Mouse (Mus musculus) stomach, embryonic 16.5 days (tissue): ENCODE results near the gene Lkaaear1. TPM values are rescaled to one million over a fixed set of nuclear protein-coding genes. Genes with fewer than 3 reads are reported as not detected.
A peak's percentile ranks its signal among the peaks of the same experiment; 100 is the strongest.

Experiments
- ATAC-seq: fragments of 200-750 bp; cut with Nextera tagmentation; 2 replicates; pipeline ENCODE4 v1.8.0; 2017; ENCODE audit warnings: moderate number of reproducible peaks, moderate TSS enrichment; ENCODE audit not compliant: insufficient read depth, low FRiP score
- H3K27ac ChIP-seq: fragments of 300-500 bp; sonication (generic); 2 replicates; pipeline ENCODE4 v1.5.1; 2014; ENCODE audit warnings: low read length
- H3K27me3 ChIP-seq: fragments of 300-500 bp; sonication (generic); 2 replicates; pipeline ENCODE4 v1.6.1; 2014; ENCODE audit warnings: low read length, control low read depth, mixed read lengths; ENCODE audit not compliant: control insufficient read depth, insufficient read depth
- H3K36me3 ChIP-seq: fragments of 300-500 bp; sonication (generic); 2 replicates; pipeline ENCODE4 v1.6.1; 2014; ENCODE audit warnings: low read length; ENCODE audit not compliant: control insufficient read depth, insufficient read depth
- H3K4me1 ChIP-seq: fragments of 300-500 bp; sonication (generic); 2 replicates; pipeline ENCODE4 v1.6.1; 2014; ENCODE audit warnings: low read length, control low read depth, mixed read lengths; ENCODE audit not compliant: control insufficient read depth, insufficient read depth
- H3K4me2 ChIP-seq: fragments of 300-500 bp; sonication (generic); 2 replicates; pipeline ENCODE4 v1.6.1; 2014; ENCODE audit warnings: low read depth, low read length, mixed read lengths
- H3K4me3 ChIP-seq: fragments of 300-500 bp; sonication (generic); replicated peaks from 2 replicates; pipeline ENCODE4 v1.5.1; 2014; ENCODE audit warnings: mild to moderate bottlenecking, low read length
- H3K9ac ChIP-seq: fragments of 300-500 bp; sonication (generic); 2 replicates; pipeline ENCODE4 v1.6.1; 2014; ENCODE audit warnings: low read length
- H3K9me3 ChIP-seq: fragments of 300-500 bp; sonication (generic); replicated peaks from 2 replicates; pipeline ENCODE4 v1.6.1; 2016; ENCODE audit warnings: low read length, control low read depth; ENCODE audit not compliant: control insufficient read depth
- WGBS: fragments of 180-500 bp; shearing (Covaris S2); extraction: QIAGEN DNeasy Blood & Tissue Kit; methylation state at CpG from one replicate; pipeline ENCODE4 v1.1.7; 2014; 5-methylcytosine and 5-hydroxymethylcytosine counted together
- polyA plus RNA-seq: library from polyadenylated mRNA; unstranded; fragments of >200 nt; fragmentation: Nextera tagmentation; extraction: Ambion mirVana; gene quantifications from 2 replicates; pipeline ENCODE4 v1.2.1, GENCODE M21; 2015

Lkaaear1 gene
- polyA plus RNA-seq, 1 experiment from 2014 or later: not detected

- Histone ChIP-seq H3K9ac (peak overlapping the region; percentile 62), H3K9me3 (no peaks in the 10 kb centered on the region), H3K4me2 (peak overlapping the region; percentile 70), H3K27ac (peak overlapping the region; percentile 17; the same call in 1 of the 2 replicates), H3K36me3 (no peaks in the 10 kb centered on the region), H3K4me1 (peaks cover 10% of the 10 kb centered on the region), H3K27me3 (peaks cover 66% of the 10 kb centered on the region), H3K4me3 (peak overlapping the region; percentile 50)
- 4% methylated on average over 54 of the region's 56 CpGs for WGBS
- no peak for ATAC-seq
Observed at GRCm38 (mm10) chr2:181670285-181670912, 27.8 kb downstream of the Lkaaear1 start.

GRCm38 (mm10) chr2:181663298-181663630 is 35.0 kb downstream of the Lkaaear1 start:
- peak; percentile 23; the same call in 1 of the 2 replicates for ATAC-seq
- no peaks in the 10 kb centered on the region for H3K9me3 ChIP-seq
- no peaks in the 10 kb centered on the region for H3K4me1 ChIP-seq
- no peaks in the 10 kb centered on the region for H3K36me3 ChIP-seq
- H3K4me2 ChIP-seq: no peak overlapping the region
- no peak overlapping the region for H3K9ac ChIP-seq
- 0 out of 2 replicates have a peak overlapping the region, but pooled peaks have one; percentile 1 for H3K27ac ChIP-seq
- H3K27me3 ChIP-seq: peaks cover 7% of the 10 kb centered on the region; the same call in 1 of the 2 replicates
- H3K4me3 ChIP-seq: no peak overlapping the region
- 24% methylated on average over 4 of the region's 4 CpGs for WGBS

- WGBS: 90% methylated on average over 3 of the region's 3 CpGs
- 0 out of 2 replicates have a peak, but pooled peaks cover 2% of the 10 kb centered on the region for H3K27me3 ChIP-seq
- no peak overlapping the region for H3K4me3 ChIP-seq
- no peaks in the 10 kb centered on the region for H3K9me3 ChIP-seq
- H3K36me3 ChIP-seq: no peaks in the 10 kb centered on the region
- ATAC-seq: peak; percentile 47
- 0 out of 2 replicates have a peak overlapping the region, but pooled peaks have one; percentile 3 for H3K27ac ChIP-seq
- H3K4me2 ChIP-seq: no peak overlapping the region
- no peaks in the 10 kb centered on the region for H3K4me1 ChIP-seq
- H3K9ac ChIP-seq: no peak overlapping the region
Observed at GRCm38 (mm10) chr2:181662620-181663297, 35.5 kb downstream of the Lkaaear1 start.

- Histone ChIP-seq H3K27ac (no peak overlapping the region), H3K9me3 (no peaks in the 10 kb centered on the region), H3K4me1 (no peaks in the 10 kb centered on the region), H3K4me2 (no peak overlapping the region), H3K36me3 (peaks cover 10% of the 10 kb centered on the region), H3K4me3 (no peak overlapping the region), H3K27me3 (no peaks in the 10 kb centered on the region), H3K9ac (peak overlapping the region; percentile 23; the same call in 1 of the 2 replicates)
- WGBS: 7% methylated on average over 9 of the region's 9 CpGs
- ATAC-seq: peak; percentile 79; the same call in 1 of the 2 replicates
Observed at GRCm38 (mm10) chr2:181659609-181660055, 38.6 kb downstream of the Lkaaear1 start.

- H3K9me3 ChIP-seq: no peaks in the 10 kb centered on the region
- no peak overlapping the region for H3K27ac ChIP-seq
- H3K9ac ChIP-seq: peak overlapping the region; percentile 23; the same call in 1 of the 2 replicates
- no peaks in the 10 kb centered on the region for H3K27me3 ChIP-seq
- ATAC-seq: peak; percentile 45; the same call in 1 of the 2 replicates
- no peak overlapping the region for H3K4me2 ChIP-seq
- no peak overlapping the region for H3K4me3 ChIP-seq
- no peaks in the 10 kb centered on the region for H3K4me1 ChIP-seq
- WGBS: 40% methylated on average over 17 of the region's 17 CpGs
- H3K36me3 ChIP-seq: peaks cover 10% of the 10 kb centered on the region
Observed at GRCm38 (mm10) chr2:181658930-181659555, 39.2 kb downstream of the Lkaaear1 start.

- no peak for ATAC-seq
- H3K36me3 ChIP-seq: peaks cover 10% of the 10 kb centered on the region
- H3K4me1 ChIP-seq: no peaks in the 10 kb centered on the region
- no peak overlapping the region for H3K4me2 ChIP-seq
- H3K27ac ChIP-seq: no peak overlapping the region
- H3K9ac ChIP-seq: no peak overlapping the region
- 80% methylated on average over 7 of the region's 7 CpGs for WGBS
- H3K9me3 ChIP-seq: no peaks in the 10 kb centered on the region
- no peaks in the 10 kb centered on the region for H3K27me3 ChIP-seq
- no peak overlapping the region for H3K4me3 ChIP-seq
Observed at GRCm38 (mm10) chr2:181658528-181658927, 39.7 kb downstream of the Lkaaear1 start.

- no peak overlapping the region for H3K4me2 ChIP-seq
- no peaks in the 10 kb centered on the region for H3K27me3 ChIP-seq
- H3K4me1 ChIP-seq: no peaks in the 10 kb centered on the region
- H3K27ac ChIP-seq: no peak overlapping the region
- H3K9ac ChIP-seq: no peak overlapping the region
- ATAC-seq: no peak
- H3K36me3 ChIP-seq: peaks cover 13% of the 10 kb centered on the region
- no peaks in the 10 kb centered on the region for H3K9me3 ChIP-seq
- 59% methylated on average over 2 of the region's 2 CpGs for WGBS
- no peak overlapping the region for H3K4me3 ChIP-seq
Observed at GRCm38 (mm10) chr2:181657441-181657840, 40.8 kb downstream of the Lkaaear1 start.

GRCm38 (mm10) chr2:181656734-181657133 is 41.5 kb downstream of the Lkaaear1 start, which contains the start of gene Gm29797:
TSS of gene Gm29797 (plus strand) at chr2:181657034.
- peaks cover 13% of the 10 kb centered on the region for H3K36me3 ChIP-seq
- no peak within 1 kb of the TSS for H3K27ac ChIP-seq
- no peak within 1 kb of the TSS for H3K9ac ChIP-seq
- WGBS: 68% methylated on average over 3 of the region's 3 CpGs
- no peak within 1 kb of the TSS for H3K4me2 ChIP-seq
- H3K4me1 ChIP-seq: no peaks in the 10 kb centered on the region
- no peak for ATAC-seq
- no peaks in the 10 kb centered on the region for H3K27me3 ChIP-seq
- H3K9me3 ChIP-seq: no peaks in the 10 kb centered on the region
- no peak within 1 kb of the TSS for H3K4me3 ChIP-seq

GRCm38 (mm10) chr2:181653523-181653922 is 44.7 kb downstream of the Lkaaear1 start:
- peak; percentile 25; the same call in 1 of the 2 replicates for ATAC-seq
- Histone ChIP-seq H3K9me3 (no peaks in the 10 kb centered on the region), H3K36me3 (peaks cover 24% of the 10 kb centered on the region), H3K27me3 (no peaks in the 10 kb centered on the region), H3K4me1 (no peaks in the 10 kb centered on the region), H3K4me3 (no peak overlapping the region), H3K4me2 (no peak overlapping the region), H3K27ac (no peak overlapping the region), H3K9ac (no peak overlapping the region)
- 89% methylated on average over 1 of the region's 1 CpGs for WGBS
